Mouse (Mus musculus) thymus, adult 2 months (tissue): ENCODE results near the gene Slc7a4.

Source experiments
- CTCF ChIP-seq: fragments of 200-500 bp; IDR thresholded peaks from 2 replicates; pipeline ENCODE4 v1.5.1; 2012; ENCODE audit warnings: mild to moderate bottlenecking, control low read depth, low read length, moderate library complexity, borderline replicate concordance; ENCODE audit not compliant: control insufficient read depth, poor library complexity, insufficient read depth; ENCODE audit errors: extremely low read depth
- POLR2A ChIP-seq: fragments of 200-500 bp; IDR thresholded peaks from 2 replicates; pipeline ENCODE4 v1.6.1; 2012; ENCODE audit warnings: mild to moderate bottlenecking, low read length, control low read depth, moderate library complexity; ENCODE audit not compliant: control insufficient read depth, poor library complexity, insufficient read depth; ENCODE audit errors: extremely low read depth

DNA sequence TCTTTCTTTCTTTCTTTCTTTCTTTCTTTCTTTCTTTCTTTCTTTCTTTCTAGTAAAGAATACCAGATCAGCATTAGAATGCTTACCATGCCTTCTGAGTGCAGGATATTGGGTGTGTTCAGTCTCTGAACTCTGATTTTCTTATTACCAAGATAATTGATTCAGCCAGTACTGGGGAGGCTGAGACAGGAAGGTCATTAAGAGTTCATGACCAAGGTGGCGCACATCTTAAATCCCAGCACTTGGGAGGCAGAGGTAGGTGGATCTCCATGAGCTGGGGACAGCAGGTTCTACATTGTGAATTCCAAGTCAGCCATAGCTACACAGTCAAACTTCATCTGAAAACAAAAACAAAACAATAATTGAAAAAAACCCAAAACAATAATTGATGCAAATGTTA is 38.9 kb upstream of the Slc7a4 start:
- no peak for TF ChIP-seq CTCF
- no peak for TF ChIP-seq POLR2A
